Mouse (Mus musculus) MEL (cell line): ENCODE results near the gene Ubfd1. TPM values are rescaled to one million over a fixed set of nuclear protein-coding genes. Genes with fewer than 3 reads are reported as not detected.

ENCODE experiments used
- DNase-seq: peaks from one replicate; pipeline ENCODE4 v3.0.0; 2011; ENCODE audit warnings: low read depth, low spot score
- H3K27ac ChIP-seq: 2 replicates; pipeline ENCODE4 v1.5.1; 2012; ENCODE audit warnings: low read depth, mild to moderate bottlenecking, control low read depth, low read length, moderate library complexity; ENCODE audit not compliant: control insufficient read depth
- H3K27me3 ChIP-seq, 2 experiments: fragments of 150-350 bp in 1 of 2; sonication (generic) in 1 of 2; 2 replicates each; pipeline ENCODE4 v1.6.1; 2012; ENCODE audit warnings: low read length in 2 of 2, mild to moderate bottlenecking in 2 of 2, improper control_type of control experiment in 1 of 2, moderate library complexity in 1 of 2; ENCODE audit not compliant: insufficient read depth in 2 of 2, control insufficient read depth in 1 of 2
- H3K36me3 ChIP-seq, 2 experiments: 2 replicates each; pipeline ENCODE4 v1.6.1; 2012 to 2014; ENCODE audit warnings: low read length in 2 of 2, improper control_type of control experiment in 1 of 2, inconsistent platforms in 1 of 2, mild to moderate bottlenecking in 1 of 2; ENCODE audit not compliant: insufficient read depth in 2 of 2, control insufficient read depth in 1 of 2
- H3K4me1 ChIP-seq, 2 experiments: fragments of 150-350 bp in 1 of 2; sonication (generic) in 1 of 2; 2 replicates each; pipeline ENCODE4 v1.6.1; 2012; ENCODE audit warnings: low read length in 2 of 2, improper control_type of control experiment in 1 of 2, mild to moderate bottlenecking in 1 of 2; ENCODE audit not compliant: insufficient read depth in 2 of 2, control insufficient read depth in 1 of 2
- H3K4me3 ChIP-seq, 2 experiments: fragments of 150-350 bp in 1 of 2; sonication (generic) in 1 of 2; 2 replicates each; pipeline ENCODE4 v1.5.1; 2012; ENCODE audit warnings: low read depth in 2 of 2, low read length in 2 of 2, mild to moderate bottlenecking in 2 of 2, moderate library complexity in 2 of 2, control low read depth in 1 of 2, improper control_type of control experiment in 1 of 2; ENCODE audit not compliant: control insufficient read depth in 1 of 2, insufficient read depth in 1 of 2
- H3K79me2 ChIP-seq: 2 replicates; pipeline ENCODE4 v1.6.1; 2012; ENCODE audit warnings: mild to moderate bottlenecking, low read length, moderate library complexity; ENCODE audit not compliant: control insufficient read depth, poor library complexity, insufficient read depth
- H3K9ac ChIP-seq: 2 replicates; pipeline ENCODE4 v1.6.1; 2012; ENCODE audit warnings: low read depth, mild to moderate bottlenecking, control low read depth, low read length, moderate library complexity; ENCODE audit not compliant: control insufficient read depth, poor library complexity, severe bottlenecking
- H3K9me3 ChIP-seq: fragments of 150-350 bp; sonication (generic); replicated peaks from 2 replicates; pipeline ENCODE4 v1.6.1; 2012; ENCODE audit warnings: mild to moderate bottlenecking, low read length, improper control_type of control experiment, moderate library complexity; ENCODE audit not compliant: insufficient read depth
- BHLHE40 ChIP-seq: IDR thresholded peaks from 2 replicates; pipeline ENCODE4 v1.6.1; 2012; ENCODE audit warnings: low read depth, mild to moderate bottlenecking, inconsistent platforms, low read length, improper control_type of control experiment, borderline replicate concordance
- CHD1 ChIP-seq: IDR thresholded peaks from 2 replicates; pipeline ENCODE4 v1.6.1; 2012; ENCODE audit warnings: low read depth, mild to moderate bottlenecking, inconsistent platforms, low read length, improper control_type of control experiment
- CHD2 ChIP-seq: IDR thresholded peaks from 2 replicates; pipeline ENCODE4 v1.6.1; 2011; ENCODE audit warnings: low read length, improper control_type of control experiment
- ELF1 ChIP-seq: IDR thresholded peaks from 2 replicates; pipeline ENCODE4 v1.6.1; 2014; ENCODE audit warnings: low read depth, mild to moderate bottlenecking, inconsistent platforms, low read length, improper control_type of control experiment, moderate library complexity
- ETS1 ChIP-seq: IDR thresholded peaks from 2 replicates; pipeline ENCODE4 v1.6.1; 2012; ENCODE audit warnings: low read depth, mild to moderate bottlenecking, inconsistent platforms, low read length, improper control_type of control experiment, moderate library complexity
- GABPA ChIP-seq: IDR thresholded peaks from 2 replicates; pipeline ENCODE4 v1.6.1; 2012; ENCODE audit warnings: low read depth, mild to moderate bottlenecking, inconsistent platforms, low read length, improper control_type of control experiment, moderate library complexity
- KAT2A ChIP-seq: conservative IDR thresholded peaks from 2 replicates; pipeline ENCODE4 v1.6.1; 2012; ENCODE audit warnings: low read depth, low read length, improper control_type of control experiment, inconsistent platforms
- MAFK ChIP-seq: IDR thresholded peaks from 2 replicates; pipeline ENCODE4 v1.6.1; 2011; ENCODE audit warnings: low read depth, mild to moderate bottlenecking, low read length, improper control_type of control experiment, borderline replicate concordance
- MAX ChIP-seq: IDR thresholded peaks from 2 replicates; pipeline ENCODE4 v1.6.1; 2011; ENCODE audit warnings: low read length, improper control_type of control experiment
- MEF2A ChIP-seq: IDR thresholded peaks from 2 replicates; pipeline ENCODE4 v1.6.1; 2014; ENCODE audit warnings: low read depth, mild to moderate bottlenecking, inconsistent platforms, low read length, improper control_type of control experiment; ENCODE audit not compliant: poor library complexity, insufficient replicate concordance, severe bottlenecking; ENCODE audit errors: extremely low read depth
- MXI1 ChIP-seq: IDR thresholded peaks from 2 replicates; pipeline ENCODE4 v1.6.1; 2011; ENCODE audit warnings: mild to moderate bottlenecking, low read depth, low read length, improper control_type of control experiment
- MYB ChIP-seq: IDR thresholded peaks from 2 replicates; pipeline ENCODE4 v1.6.1; 2011; ENCODE audit warnings: mild to moderate bottlenecking, low read depth, low read length, improper control_type of control experiment
- NELFE ChIP-seq: IDR thresholded peaks from 2 replicates; pipeline ENCODE4 v1.6.1; 2011; ENCODE audit warnings: low read depth, low read length, improper control_type of control experiment
- NRF1 ChIP-seq: IDR thresholded peaks from 2 replicates; pipeline ENCODE4 v1.6.1; 2014; ENCODE audit warnings: low read depth, mild to moderate bottlenecking, inconsistent platforms, low read length, improper control_type of control experiment, moderate library complexity; ENCODE audit not compliant: poor library complexity, insufficient read depth, severe bottlenecking
- POLR2A ChIP-seq, 2 experiments: IDR thresholded peaks; 2 replicates each; pipeline ENCODE4 v1.6.1; 2011 to 2012; ENCODE audit warnings: low read length in 2 of 2, mild to moderate bottlenecking in 2 of 2, control low read depth in 1 of 2, improper control_type of control experiment in 1 of 2, low read depth in 1 of 2, moderate library complexity in 1 of 2; ENCODE audit not compliant: control insufficient read depth in 1 of 2, insufficient read depth in 1 of 2, poor library complexity in 1 of 2
- POLR2AphosphoS5 ChIP-seq: IDR thresholded peaks from 2 replicates; pipeline ENCODE4 v1.6.1; 2012; ENCODE audit warnings: low read depth, borderline replicate concordance, mild to moderate bottlenecking, inconsistent platforms, low read length, moderate library complexity, mixed read lengths
- RAD21 ChIP-seq: IDR thresholded peaks from 2 replicates; pipeline ENCODE4 v1.6.1; 2011; ENCODE audit warnings: mild to moderate bottlenecking, low read depth, low read length, improper control_type of control experiment
- RCOR1 ChIP-seq: IDR thresholded peaks from 2 replicates; pipeline ENCODE4 v1.6.1; 2012; ENCODE audit warnings: low read depth, mild to moderate bottlenecking, inconsistent platforms, low read length, improper control_type of control experiment
- SIN3A ChIP-seq: IDR thresholded peaks from 2 replicates; pipeline ENCODE4 v1.6.1; 2012; ENCODE audit warnings: low read length, improper control_type of control experiment, inconsistent platforms
- SMC3 ChIP-seq: IDR thresholded peaks from 2 replicates; pipeline ENCODE4 v1.6.1; 2011; ENCODE audit warnings: low read depth, low read length, improper control_type of control experiment
- TAL1 ChIP-seq: IDR thresholded peaks from 2 replicates; pipeline ENCODE4 v1.6.1; 2012; ENCODE audit warnings: mild to moderate bottlenecking, inconsistent platforms, low read length, moderate library complexity, mixed read lengths
- TCF12 ChIP-seq: IDR thresholded peaks from 2 replicates; pipeline ENCODE4 v1.6.1; 2014; ENCODE audit warnings: low read depth, mild to moderate bottlenecking, inconsistent platforms, low read length, improper control_type of control experiment, moderate library complexity
- USF1 ChIP-seq: IDR thresholded peaks from 2 replicates; pipeline ENCODE4 v1.6.1; 2014; ENCODE audit warnings: low read depth, mild to moderate bottlenecking, inconsistent platforms, low read length, improper control_type of control experiment, moderate library complexity
- USF2 ChIP-seq, 2 experiments: IDR thresholded peaks; 2 replicates each; pipeline ENCODE4 v1.6.1; 2011 to 2012; ENCODE audit warnings: improper control_type of control experiment in 2 of 2, low read length in 2 of 2, borderline replicate concordance in 1 of 2, inconsistent platforms in 1 of 2, low read depth in 1 of 2, mild to moderate bottlenecking in 1 of 2; ENCODE audit not compliant: insufficient read depth in 1 of 2
- ZC3H11A ChIP-seq: IDR thresholded peaks from 2 replicates; pipeline ENCODE4 v1.6.1; 2012; ENCODE audit warnings: low read depth, mild to moderate bottlenecking, inconsistent platforms, low read length, improper control_type of control experiment
- ZKSCAN1 ChIP-seq: IDR thresholded peaks from 2 replicates; pipeline ENCODE4 v1.6.1; 2012; ENCODE audit warnings: low read depth, mild to moderate bottlenecking, inconsistent platforms, low read length, improper control_type of control experiment, moderate library complexity
- polyA plus RNA-seq, 2 experiments: library from polyadenylated mRNA; stranded (reverse) in 1 of 2; unstranded in 1 of 2; fragments of >175 nt in 1 of 2; fragments of >200 nt in 1 of 2; gene quantifications; 2 replicates each; pipeline versions ENCODE4 v1.2.1 to v1.2.4; 2012; ENCODE audit warnings: low replicate concordance in 2 of 2, low read depth in 1 of 2; ENCODE audit not compliant: insufficient read length in 2 of 2, insufficient read depth in 1 of 2, missing spikeins in 1 of 2
- total RNA-seq: library from RNA; depleted of rRNA; stranded (reverse); fragments of 300-350 nt; gene quantifications from 2 replicates; pipeline ENCODE4 v1.2.3, GENCODE M21; 2012

Ubfd1 gene
- total and polyA plus RNA-seq, 3 experiments: 31.2 to 33.8 TPM; not detected in 1

DNA sequence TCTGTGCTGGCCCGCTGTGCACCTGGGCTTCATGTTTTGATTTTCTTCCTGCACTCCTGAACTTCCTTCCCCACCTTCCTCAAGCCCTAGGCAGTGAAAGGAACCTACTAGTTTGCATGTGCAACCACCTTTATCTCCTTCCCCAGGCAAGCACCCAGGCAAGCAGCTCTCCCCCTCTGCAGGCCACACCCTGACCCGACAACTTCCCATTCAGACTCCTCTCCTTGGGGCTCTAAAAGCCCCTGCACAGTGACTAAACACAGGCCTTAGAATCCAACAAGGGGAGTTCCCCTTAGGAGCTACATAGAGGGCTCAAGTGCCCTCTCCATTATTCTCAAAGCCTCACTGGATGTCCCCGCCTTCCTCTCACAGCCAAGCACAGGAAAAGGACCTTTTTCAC is 48.7 kb upstream of the Ubfd1 start (continued):
- TF ChIP-seq NRF1: no peak
- no peak for TF ChIP-seq CHD2
- TF ChIP-seq MAFK: no peak
- TF ChIP-seq ELF1: 0 out of 2 replicates have a peak, but pooled peaks have one; percentile 24
- no peak for TF ChIP-seq USF1
- TF ChIP-seq GABPA: no peak

DNA sequence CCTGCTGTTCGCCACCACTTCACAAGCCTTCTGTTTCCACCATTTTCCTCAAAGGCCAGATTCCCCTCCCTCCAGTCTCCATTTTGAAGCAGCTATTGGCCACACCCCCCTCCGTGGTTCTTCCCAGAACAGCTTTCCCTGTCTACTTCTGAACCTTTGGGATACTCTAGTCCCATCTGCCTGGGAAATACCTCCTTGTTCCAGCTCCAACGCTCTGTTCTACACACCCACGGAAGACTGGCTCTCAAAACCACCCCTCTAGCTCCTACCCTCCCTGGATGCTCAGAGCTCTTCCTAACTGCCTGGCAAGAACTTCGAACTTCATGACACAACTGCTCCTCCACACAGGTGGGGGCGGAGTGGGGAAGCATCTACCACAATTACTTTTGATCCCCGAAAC is 48.0 kb upstream of the Ubfd1 start:
- Histone ChIP-seq H3K79me2 (peaks cover 34% of the 10 kb centered on the region), H3K9ac (no peak overlapping the region), H3K27me3 (no peaks in the 10 kb centered on the region)

DNA sequence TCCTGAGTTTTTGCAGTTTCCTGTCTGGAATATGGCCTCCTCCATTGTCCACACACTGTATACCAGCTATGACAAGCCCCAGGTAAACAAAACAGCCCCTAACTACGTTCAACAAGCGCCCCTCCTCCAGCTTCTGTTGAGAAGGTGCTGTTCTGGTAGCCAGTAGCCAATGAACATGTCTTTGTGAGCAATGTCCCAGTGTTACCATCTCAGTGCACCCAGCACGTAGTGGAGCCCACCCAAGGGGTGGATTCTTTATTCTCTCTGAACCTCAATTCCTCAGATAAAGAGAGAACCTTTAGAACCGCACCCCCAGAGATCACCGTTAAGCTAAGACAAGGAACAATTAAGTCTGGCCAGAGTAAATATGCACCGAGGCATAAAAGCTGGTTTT is 46.7 kb upstream of the Ubfd1 start:
- H3K27ac ChIP-seq: peak overlapping the region; percentile 57
- H3K9me3 ChIP-seq: no peaks in the 10 kb centered on the region
- H3K79me2 ChIP-seq: peaks cover 30% of the 10 kb centered on the region
- TF ChIP-seq TAL1 (no peak), ZKSCAN1 (no peak), MAX (no peak)
- peaks cover 16 to 26% of the 10 kb centered on the region in 2 experiments for H3K4me1 ChIP-seq
- DNase-seq: no peak
- H3K4me3 ChIP-seq: peak overlapping the region; percentile 59 to 86
- H3K27me3 ChIP-seq: no peaks in the 10 kb centered on the region
- H3K9ac ChIP-seq: peak overlapping the region; percentile 87
- H3K36me3 ChIP-seq: peaks cover 0 to 26% of the 10 kb centered on the region in 2 experiments; a peak in 2 of 4 replicates

More for the DNA sequence above, 48.0 kb upstream of the Ubfd1 start:
- DNase-seq: no peak
- Histone ChIP-seq H3K27ac (peak overlapping the region; percentile 70), H3K36me3 (peaks cover 0 to 33% of the 10 kb centered on the region in 2 experiments; a peak in 2 of 4 replicates), H3K4me1 (peaks cover 19 to 35% of the 10 kb centered on the region in 2 experiments), H3K9me3 (no peaks in the 10 kb centered on the region), H3K4me3 (peak overlapping the region in 1 of 2 experiments; percentile 86; a peak in 1 of 4 replicates)
- no peak for TF ChIP-seq SMC3
- no peak for TF ChIP-seq GABPA
- no peak for TF ChIP-seq MAFK
- no peak for TF ChIP-seq TCF12
- no peak for TF ChIP-seq BHLHE40
- no peak for TF ChIP-seq POLR2A (IDR thresholded peaks at IDR 0.05; ENCODE audit: control insufficient read depth in 1 of 2, insufficient read depth in 1 of 2, low read depth in 1 of 2, low read length in 2 of 2, poor library complexity in 1 of 2)
- no peak for TF ChIP-seq ETS1
- TF ChIP-seq SIN3A: no peak
- no peak for TF ChIP-seq RAD21
- TF ChIP-seq MAX: no peak
- no peak for TF ChIP-seq CHD1
- TF ChIP-seq POLR2AphosphoS5: no peak
- no peak for TF ChIP-seq KAT2A
- no peak for TF ChIP-seq MEF2A
- TF ChIP-seq NELFE: no peak
- no peak for TF ChIP-seq ZC3H11A
- TF ChIP-seq RCOR1: no peak
- TF ChIP-seq MXI1: no peak
- TF ChIP-seq USF2 (IDR thresholded peaks at IDR 0.05; ENCODE audit: borderline replicate concordance in 1 of 2, insufficient read depth in 1 of 2, low read depth in 1 of 2, low read length in 2 of 2): no peak
- TF ChIP-seq MYB: no peak
